Mouse (Mus musculus) MEL (cell line): ENCODE results near the gene Atf3. TPM values are rescaled to one million over a fixed set of nuclear protein-coding genes. Genes with fewer than 3 reads are reported as not detected.

ENCODE experiments used
- DNase-seq: peaks from one replicate; pipeline ENCODE4 v3.0.0; 2011; ENCODE audit warnings: low read depth, low spot score
- H3K27ac ChIP-seq: 2 replicates; pipeline ENCODE4 v1.5.1; 2012; ENCODE audit warnings: low read depth, mild to moderate bottlenecking, control low read depth, low read length, moderate library complexity; ENCODE audit not compliant: control insufficient read depth
- H3K27me3 ChIP-seq, 2 experiments: fragments of 150-350 bp in 1 of 2; sonication (generic) in 1 of 2; 2 replicates each; pipeline ENCODE4 v1.6.1; 2012; ENCODE audit warnings: low read length in 2 of 2, mild to moderate bottlenecking in 2 of 2, improper control_type of control experiment in 1 of 2, moderate library complexity in 1 of 2; ENCODE audit not compliant: insufficient read depth in 2 of 2, control insufficient read depth in 1 of 2
- H3K36me3 ChIP-seq, 2 experiments: 2 replicates each; pipeline ENCODE4 v1.6.1; 2012 to 2014; ENCODE audit warnings: low read length in 2 of 2, improper control_type of control experiment in 1 of 2, inconsistent platforms in 1 of 2, mild to moderate bottlenecking in 1 of 2; ENCODE audit not compliant: insufficient read depth in 2 of 2, control insufficient read depth in 1 of 2
- H3K4me1 ChIP-seq, 2 experiments: fragments of 150-350 bp in 1 of 2; sonication (generic) in 1 of 2; 2 replicates each; pipeline ENCODE4 v1.6.1; 2012; ENCODE audit warnings: low read length in 2 of 2, improper control_type of control experiment in 1 of 2, mild to moderate bottlenecking in 1 of 2; ENCODE audit not compliant: insufficient read depth in 2 of 2, control insufficient read depth in 1 of 2
- H3K4me3 ChIP-seq, 2 experiments: fragments of 150-350 bp in 1 of 2; sonication (generic) in 1 of 2; 2 replicates each; pipeline ENCODE4 v1.5.1; 2012; ENCODE audit warnings: low read depth in 2 of 2, low read length in 2 of 2, mild to moderate bottlenecking in 2 of 2, moderate library complexity in 2 of 2, control low read depth in 1 of 2, improper control_type of control experiment in 1 of 2; ENCODE audit not compliant: control insufficient read depth in 1 of 2, insufficient read depth in 1 of 2
- H3K79me2 ChIP-seq: 2 replicates; pipeline ENCODE4 v1.6.1; 2012; ENCODE audit warnings: mild to moderate bottlenecking, low read length, moderate library complexity; ENCODE audit not compliant: control insufficient read depth, poor library complexity, insufficient read depth
- H3K9ac ChIP-seq: 2 replicates; pipeline ENCODE4 v1.6.1; 2012; ENCODE audit warnings: low read depth, mild to moderate bottlenecking, control low read depth, low read length, moderate library complexity; ENCODE audit not compliant: control insufficient read depth, poor library complexity, severe bottlenecking
- H3K9me3 ChIP-seq: fragments of 150-350 bp; sonication (generic); replicated peaks from 2 replicates; pipeline ENCODE4 v1.6.1; 2012; ENCODE audit warnings: mild to moderate bottlenecking, low read length, improper control_type of control experiment, moderate library complexity; ENCODE audit not compliant: insufficient read depth
- BHLHE40 ChIP-seq: IDR thresholded peaks from 2 replicates; pipeline ENCODE4 v1.6.1; 2012; ENCODE audit warnings: low read depth, mild to moderate bottlenecking, inconsistent platforms, low read length, improper control_type of control experiment, borderline replicate concordance
- CHD1 ChIP-seq: IDR thresholded peaks from 2 replicates; pipeline ENCODE4 v1.6.1; 2012; ENCODE audit warnings: low read depth, mild to moderate bottlenecking, inconsistent platforms, low read length, improper control_type of control experiment
- CHD2 ChIP-seq: IDR thresholded peaks from 2 replicates; pipeline ENCODE4 v1.6.1; 2011; ENCODE audit warnings: low read length, improper control_type of control experiment
- CTCF ChIP-seq, 3 experiments: IDR thresholded peaks in 2 of 3; conservative IDR thresholded peaks in 1 of 3; 2 replicates each; pipeline ENCODE4 v1.5.1; 2011 to 2012; ENCODE audit warnings: low read length in 3 of 3, low read depth in 2 of 3, mild to moderate bottlenecking in 2 of 3, improper control_type of control experiment in 1 of 3, inconsistent platforms in 1 of 3, mixed read lengths in 1 of 3, moderate library complexity in 1 of 3; ENCODE audit not compliant: control insufficient read depth in 1 of 3, insufficient read depth in 1 of 3, poor library complexity in 1 of 3, severe bottlenecking in 1 of 3
- ELF1 ChIP-seq: IDR thresholded peaks from 2 replicates; pipeline ENCODE4 v1.6.1; 2014; ENCODE audit warnings: low read depth, mild to moderate bottlenecking, inconsistent platforms, low read length, improper control_type of control experiment, moderate library complexity
- EP300 ChIP-seq, 2 experiments: IDR thresholded peaks; 2 replicates each; pipeline ENCODE4 v1.6.1; 2011; ENCODE audit warnings: improper control_type of control experiment in 2 of 2, low read length in 2 of 2, low read depth in 1 of 2, mild to moderate bottlenecking in 1 of 2
- ETS1 ChIP-seq: IDR thresholded peaks from 2 replicates; pipeline ENCODE4 v1.6.1; 2012; ENCODE audit warnings: low read depth, mild to moderate bottlenecking, inconsistent platforms, low read length, improper control_type of control experiment, moderate library complexity
- GATA1 ChIP-seq: IDR thresholded peaks from 2 replicates; pipeline ENCODE4 v1.6.1; 2011; ENCODE audit warnings: low read depth, low read length, improper control_type of control experiment
- HCFC1 ChIP-seq: IDR thresholded peaks from 2 replicates; pipeline ENCODE4 v1.6.1; 2012; ENCODE audit warnings: low read depth, mild to moderate bottlenecking, inconsistent platforms, low read length, improper control_type of control experiment, moderate library complexity
- MAFK ChIP-seq: IDR thresholded peaks from 2 replicates; pipeline ENCODE4 v1.6.1; 2011; ENCODE audit warnings: low read depth, mild to moderate bottlenecking, low read length, improper control_type of control experiment, borderline replicate concordance
- MAX ChIP-seq: IDR thresholded peaks from 2 replicates; pipeline ENCODE4 v1.6.1; 2011; ENCODE audit warnings: low read length, improper control_type of control experiment
- MAZ ChIP-seq: IDR thresholded peaks from 2 replicates; pipeline ENCODE4 v1.6.1; 2012; ENCODE audit warnings: low read depth, mild to moderate bottlenecking, inconsistent platforms, low read length, improper control_type of control experiment
- MXI1 ChIP-seq: IDR thresholded peaks from 2 replicates; pipeline ENCODE4 v1.6.1; 2011; ENCODE audit warnings: mild to moderate bottlenecking, low read depth, low read length, improper control_type of control experiment
- MYC ChIP-seq: IDR thresholded peaks from 2 replicates; pipeline ENCODE4 v1.6.1; 2011; ENCODE audit warnings: low read depth, mild to moderate bottlenecking, low read length, improper control_type of control experiment, moderate library complexity
- NELFE ChIP-seq: IDR thresholded peaks from 2 replicates; pipeline ENCODE4 v1.6.1; 2011; ENCODE audit warnings: low read depth, low read length, improper control_type of control experiment
- NRF1 ChIP-seq: IDR thresholded peaks from 2 replicates; pipeline ENCODE4 v1.6.1; 2014; ENCODE audit warnings: low read depth, mild to moderate bottlenecking, inconsistent platforms, low read length, improper control_type of control experiment, moderate library complexity; ENCODE audit not compliant: poor library complexity, insufficient read depth, severe bottlenecking
- POLR2A ChIP-seq, 2 experiments: IDR thresholded peaks; 2 replicates each; pipeline ENCODE4 v1.6.1; 2011 to 2012; ENCODE audit warnings: low read length in 2 of 2, mild to moderate bottlenecking in 2 of 2, control low read depth in 1 of 2, improper control_type of control experiment in 1 of 2, low read depth in 1 of 2, moderate library complexity in 1 of 2; ENCODE audit not compliant: control insufficient read depth in 1 of 2, insufficient read depth in 1 of 2, poor library complexity in 1 of 2
- POLR2AphosphoS5 ChIP-seq: IDR thresholded peaks from 2 replicates; pipeline ENCODE4 v1.6.1; 2012; ENCODE audit warnings: low read depth, borderline replicate concordance, mild to moderate bottlenecking, inconsistent platforms, low read length, moderate library complexity, mixed read lengths
- RAD21 ChIP-seq: IDR thresholded peaks from 2 replicates; pipeline ENCODE4 v1.6.1; 2011; ENCODE audit warnings: mild to moderate bottlenecking, low read depth, low read length, improper control_type of control experiment
- SMC3 ChIP-seq: IDR thresholded peaks from 2 replicates; pipeline ENCODE4 v1.6.1; 2011; ENCODE audit warnings: low read depth, low read length, improper control_type of control experiment
- TAL1 ChIP-seq: IDR thresholded peaks from 2 replicates; pipeline ENCODE4 v1.6.1; 2012; ENCODE audit warnings: mild to moderate bottlenecking, inconsistent platforms, low read length, moderate library complexity, mixed read lengths
- USF2 ChIP-seq, 2 experiments: IDR thresholded peaks; 2 replicates each; pipeline ENCODE4 v1.6.1; 2011 to 2012; ENCODE audit warnings: improper control_type of control experiment in 2 of 2, low read length in 2 of 2, borderline replicate concordance in 1 of 2, inconsistent platforms in 1 of 2, low read depth in 1 of 2, mild to moderate bottlenecking in 1 of 2; ENCODE audit not compliant: insufficient read depth in 1 of 2
- ZC3H11A ChIP-seq: IDR thresholded peaks from 2 replicates; pipeline ENCODE4 v1.6.1; 2012; ENCODE audit warnings: low read depth, mild to moderate bottlenecking, inconsistent platforms, low read length, improper control_type of control experiment
- ZKSCAN1 ChIP-seq: IDR thresholded peaks from 2 replicates; pipeline ENCODE4 v1.6.1; 2012; ENCODE audit warnings: low read depth, mild to moderate bottlenecking, inconsistent platforms, low read length, improper control_type of control experiment, moderate library complexity
- ZNF384 ChIP-seq: IDR thresholded peaks from 2 replicates; pipeline ENCODE4 v1.6.1; 2012; ENCODE audit warnings: low read depth, mild to moderate bottlenecking, inconsistent platforms, low read length, improper control_type of control experiment
- polyA plus RNA-seq, 2 experiments: library from polyadenylated mRNA; stranded (reverse) in 1 of 2; unstranded in 1 of 2; fragments of >175 nt in 1 of 2; fragments of >200 nt in 1 of 2; gene quantifications; 2 replicates each; pipeline versions ENCODE4 v1.2.1 to v1.2.4; 2012; ENCODE audit warnings: low replicate concordance in 2 of 2, low read depth in 1 of 2; ENCODE audit not compliant: insufficient read length in 2 of 2, insufficient read depth in 1 of 2, missing spikeins in 1 of 2
- total RNA-seq: library from RNA; depleted of rRNA; stranded (reverse); fragments of 300-350 nt; gene quantifications from 2 replicates; pipeline ENCODE4 v1.2.3, GENCODE M21; 2012

Atf3 gene
- total and polyA plus RNA-seq, 3 experiments, result 0.46 to 1.4 TPM; not detected in 1

DNA sequence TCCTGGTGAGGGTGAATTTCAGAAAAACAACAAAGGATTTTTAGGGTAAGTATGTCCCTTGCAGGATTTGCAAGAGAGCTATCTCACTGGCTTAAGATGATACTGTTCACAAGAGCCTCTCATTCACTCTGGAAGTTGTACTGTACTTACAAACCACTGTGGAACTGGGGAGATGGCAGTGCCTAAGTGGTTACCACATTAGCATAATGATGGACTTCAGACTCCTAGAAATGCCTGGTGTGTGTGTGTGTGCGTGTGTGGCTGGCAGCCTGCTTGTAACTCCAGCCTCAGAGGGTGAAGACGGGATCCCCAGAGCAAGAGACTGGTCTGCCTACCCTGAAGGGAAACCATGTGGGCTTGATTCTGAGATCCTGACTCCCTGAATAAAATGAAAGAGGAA lies 14.3 kb downstream of the Atf3 start:
- Histone ChIP-seq H3K4me1 (no peaks in the 10 kb centered on the region), H3K4me3 (no peak overlapping the region), H3K9me3 (no peaks in the 10 kb centered on the region), H3K36me3 (no peaks in the 10 kb centered on the region), H3K79me2 (no peaks in the 10 kb centered on the region), H3K27ac (no peak overlapping the region), H3K27me3 (peaks cover 11 to 16% of the 10 kb centered on the region in 2 experiments), H3K9ac (no peak overlapping the region)
- DNase-seq, result no peak
- TF ChIP-seq MXI1 (no peak), CHD2 (no peak), GATA1 (no peak), ZC3H11A (no peak), MAZ (no peak), HCFC1 (no peak), POLR2A (IDR thresholded peaks at IDR 0.05; ENCODE audit: control insufficient read depth in 1 of 2, insufficient read depth in 1 of 2, low read depth in 1 of 2, low read length in 2 of 2, poor library complexity in 1 of 2) (no peak), POLR2AphosphoS5 (no peak), ETS1 (no peak), SMC3 (no peak), MAFK (no peak), RAD21 (no peak), BHLHE40 (no peak)

DNA sequence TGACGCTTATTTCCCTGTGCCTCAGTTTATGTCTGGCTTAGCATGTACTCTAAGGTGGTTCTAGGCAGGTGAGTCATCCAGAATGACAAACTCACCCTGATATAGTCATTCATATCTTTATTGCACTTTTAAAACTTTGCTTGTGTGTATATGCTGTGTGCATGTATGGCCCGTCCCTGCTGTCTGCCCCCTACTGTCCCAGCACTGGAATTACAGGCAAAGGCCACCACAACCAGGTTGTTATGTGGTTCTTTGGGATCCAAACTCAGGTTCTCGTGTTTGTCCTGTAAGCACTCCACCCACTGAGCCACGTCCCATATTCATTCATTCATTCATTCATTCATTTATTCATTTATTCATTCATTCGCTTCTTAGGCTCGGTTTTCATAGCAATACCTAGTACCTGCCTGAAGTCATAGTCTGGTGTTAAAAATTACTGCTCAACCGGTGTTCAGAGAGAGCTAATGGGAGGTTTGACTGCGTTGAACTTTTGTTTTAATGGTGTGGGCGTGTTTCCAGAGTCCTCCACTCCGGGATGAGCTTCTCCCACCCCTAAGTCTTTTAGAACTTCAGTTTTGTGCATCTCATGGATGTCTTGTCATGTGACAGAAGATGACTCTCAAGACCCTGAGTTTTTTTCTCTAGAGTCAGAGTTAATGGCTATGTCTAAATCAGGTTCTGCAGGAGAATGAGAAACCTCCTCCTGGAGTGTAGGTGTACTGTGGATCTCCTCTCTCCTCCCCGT lies 15.5 kb downstream of the Atf3 start:
- DNase-seq, result peak; percentile 24
- H3K27me3 ChIP-seq, result peaks cover 7% of the 10 kb centered on the region in 2 experiments

More for the DNA sequence above, 15.5 kb downstream of the Atf3 start:
- Histone ChIP-seq H3K27ac (no peak overlapping the region), H3K36me3 (no peaks in the 10 kb centered on the region), H3K9ac (no peak overlapping the region), H3K79me2 (no peaks in the 10 kb centered on the region), H3K4me1 (peaks cover 0 to 6% of the 10 kb centered on the region in 2 experiments; a peak in 1 of 4 replicates), H3K9me3 (no peaks in the 10 kb centered on the region), H3K4me3 (no peak overlapping the region)
- TF ChIP-seq CHD2 (no peak), NELFE (no peak), EP300 (IDR thresholded peaks at IDR 0.05; ENCODE audit: low read depth in 1 of 2, low read length in 2 of 2) (no peak), TAL1 (no peak), CHD1 (no peak), USF2 (IDR thresholded peaks at IDR 0.05; ENCODE audit: borderline replicate concordance in 1 of 2, insufficient read depth in 1 of 2, low read depth in 1 of 2, low read length in 2 of 2) (no peak), MAX (no peak), NRF1 (no peak), ZNF384 (no peak), ELF1 (no peak), CTCF (IDR thresholded peaks at IDR 0.05 in 2 of 3, conservative IDR thresholded peaks at IDR 0.05 in 1 of 3; ENCODE audit: control insufficient read depth in 1 of 3, insufficient read depth in 1 of 3, low read depth in 2 of 3, low read length in 3 of 3, poor library complexity in 1 of 3, severe bottlenecking in 1 of 3) (peak; percentile 50 to 63 (median 54)), POLR2A (IDR thresholded peaks at IDR 0.05; ENCODE audit: control insufficient read depth in 1 of 2, insufficient read depth in 1 of 2, low read depth in 1 of 2, low read length in 2 of 2, poor library complexity in 1 of 2) (no peak), ZKSCAN1 (no peak), MYC (no peak), SMC3 (peak; percentile 46), BHLHE40 (no peak)
